Mouse (Mus musculus) intestine, embryonic 16.5 days (tissue): ENCODE measurements around the gene Rabepk. TPM values are rescaled to one million over a fixed set of nuclear protein-coding genes. Genes with fewer than 3 reads are reported as not detected.
"Not testable (repeated sequence)": the region's sequence is repeated elsewhere in the genome, so short reads cannot be mapped to it uniquely, and the experiment has no call there.

Source experiments
- ATAC-seq: fragments of 200-750 bp; cut with Nextera tagmentation; 2 replicates; pipeline ENCODE4 v1.8.0; 2017; ENCODE audit warnings: moderate TSS enrichment, moderate library complexity
- H3K27ac ChIP-seq: fragments of 300-500 bp; sonication (generic); 2 replicates; pipeline ENCODE4 v1.5.1; 2014; ENCODE audit warnings: mild to moderate bottlenecking, low read length
- H3K27me3 ChIP-seq: fragments of 300-500 bp; sonication (generic); replicated peaks from 2 replicates; pipeline ENCODE4 v1.6.1; 2014; ENCODE audit warnings: low read length, control low read depth, mixed read lengths; ENCODE audit not compliant: control insufficient read depth, insufficient read depth
- H3K36me3 ChIP-seq: fragments of 300-500 bp; sonication (generic); 2 replicates; pipeline ENCODE4 v1.6.1; 2014; ENCODE audit warnings: low read length, control low read depth; ENCODE audit not compliant: control insufficient read depth, insufficient read depth
- H3K4me1 ChIP-seq: fragments of 300-500 bp; sonication (generic); 2 replicates; pipeline ENCODE4 v1.6.1; 2014; ENCODE audit warnings: low read length, control low read depth, mixed read lengths; ENCODE audit not compliant: control insufficient read depth, insufficient read depth
- H3K4me2 ChIP-seq: fragments of 300-500 bp; sonication (generic); 2 replicates; pipeline ENCODE4 v1.6.1; 2014; ENCODE audit warnings: low read depth, low read length, control low read depth
- H3K4me3 ChIP-seq: fragments of 300-500 bp; sonication (generic); 2 replicates; pipeline ENCODE4 v1.5.1; 2014; ENCODE audit warnings: mild to moderate bottlenecking, low read length
- H3K9ac ChIP-seq: fragments of 300-500 bp; sonication (generic); 2 replicates; pipeline ENCODE4 v1.6.1; 2014; ENCODE audit warnings: low read depth, low read length
- H3K9me3 ChIP-seq: fragments of 300-500 bp; sonication (generic); 2 replicates; pipeline ENCODE4 v1.6.1; 2016; ENCODE audit warnings: low read length, control low read depth; ENCODE audit not compliant: control insufficient read depth
- WGBS: fragments of 180-500 bp; shearing (Covaris S2); extraction: QIAGEN DNeasy Blood & Tissue Kit; methylation state at CpG from one replicate; pipeline ENCODE4 v1.1.7; 2014; 5-methylcytosine and 5-hydroxymethylcytosine counted together
- polyA plus RNA-seq: library from polyadenylated mRNA; unstranded; fragments of >200 nt; fragmentation: Nextera tagmentation; extraction: Ambion mirVana; gene quantifications from 2 replicates; pipeline ENCODE4 v1.2.1, GENCODE M21; 2015

Gene Rabepk
- polyA plus RNA-seq, 1 experiment from 2014 or later: 47.0 TPM

GRCm38 (mm10) chr2:34828026-34828425 is 28.3 kb upstream of the Rabepk start:
- H3K4me1 ChIP-seq: peaks cover 10% of the 10 kb centered on the region; the same call in 1 of the 2 replicates
- peak; percentile 45 for ATAC-seq
- H3K36me3 ChIP-seq: no peaks in the 10 kb centered on the region
- H3K4me3 ChIP-seq: no peak overlapping the region
- no peak overlapping the region for H3K4me2 ChIP-seq
- H3K9ac ChIP-seq: no peak overlapping the region
- no peaks in the 10 kb centered on the region for H3K9me3 ChIP-seq
- WGBS: 71% methylated on average over 1 of the region's 1 CpGs
- H3K27me3 ChIP-seq: no peaks in the 10 kb centered on the region
- no peak overlapping the region for H3K27ac ChIP-seq

- no peak overlapping the region for H3K4me2 ChIP-seq
- H3K4me3 ChIP-seq: no peak overlapping the region
- 79% methylated on average over 4 of the region's 4 CpGs for WGBS
- no peak for ATAC-seq
- H3K27me3 ChIP-seq: no peaks in the 10 kb centered on the region
- 0 out of 2 replicates have a peak, but pooled peaks cover 2% of the 10 kb centered on the region for H3K36me3 ChIP-seq
- H3K4me1 ChIP-seq: peaks cover 10% of the 10 kb centered on the region; the same call in 1 of the 2 replicates
- H3K27ac ChIP-seq: no peak overlapping the region
- H3K9ac ChIP-seq: no peak overlapping the region
- no peaks in the 10 kb centered on the region for H3K9me3 ChIP-seq
Observed at GRCm38 (mm10) chr2:34827591-34827990, 27.9 kb upstream of the Rabepk start.

- Histone ChIP-seq H3K4me1 (peaks cover 10% of the 10 kb centered on the region; the same call in 1 of the 2 replicates), H3K9ac (peak overlapping the region; percentile 99), H3K36me3 (0 out of 2 replicates have a peak, but pooled peaks cover 4% of the 10 kb centered on the region), H3K27me3 (no peaks in the 10 kb centered on the region), H3K9me3 (no peaks in the 10 kb centered on the region), H3K4me2 (peak overlapping the region; percentile 86), H3K27ac (peak overlapping the region; percentile 87), H3K4me3 (peak overlapping the region; percentile 99)
- ATAC-seq: peak; percentile 54
- WGBS: 32% methylated on average over 20 of the region's 21 CpGs
Observed at GRCm38 (mm10) chr2:34826460-34827231, 26.9 kb upstream of the Rabepk start.

GRCm38 (mm10) chr2:34825827-34826459 is 26.2 kb upstream of the Rabepk start, which contains the start of gene Fbxw2:
Gene Fbxw2 (minus strand): TSS chr2:34826311.
- Histone ChIP-seq H3K36me3 (0 out of 2 replicates have a peak, but pooled peaks cover 4% of the 10 kb centered on the region), H3K4me1 (peaks cover 10% of the 10 kb centered on the region; the same call in 1 of the 2 replicates), H3K9ac (peak within 1 kb of the TSS; percentile 99), H3K27ac (peak within 1 kb of the TSS; percentile 87), H3K4me2 (peak within 1 kb of the TSS; percentile 86), H3K4me3 (peak within 1 kb of the TSS; percentile 99), H3K9me3 (no peaks in the 10 kb centered on the region), H3K27me3 (no peaks in the 10 kb centered on the region)
- under 1% methylated on average over 57 of the region's 57 CpGs for WGBS
- ATAC-seq: peak; percentile 98

GRCm38 (mm10) chr2:34818492-34818891 is 18.8 kb upstream of the Rabepk start:
- ATAC-seq: no peak

GRCm38 (mm10) chr2:34815893-34816292 is 16.2 kb upstream of the Rabepk start:
- not testable (repeated sequence) for H3K4me2 ChIP-seq, H3K4me1 ChIP-seq, H3K9me3 ChIP-seq, H3K27me3 ChIP-seq, ATAC-seq, H3K4me3 ChIP-seq, H3K27ac ChIP-seq, H3K9ac ChIP-seq
- WGBS: 98% methylated on average over 2 of the region's 2 CpGs
- peaks cover 10% of the 10 kb centered on the region; the same call in 1 of the 2 replicates for H3K36me3 ChIP-seq

More at GRCm38 (mm10) chr2:34818492-34818891, 18.8 kb upstream of the Rabepk start:
- Histone ChIP-seq H3K9me3 (no peaks in the 10 kb centered on the region), H3K27me3 (no peaks in the 10 kb centered on the region), H3K9ac (no peak overlapping the region), H3K27ac (no peak overlapping the region), H3K36me3 (0 out of 2 replicates have a peak, but pooled peaks cover 9% of the 10 kb centered on the region), H3K4me3 (no peak overlapping the region), H3K4me1 (no peaks in the 10 kb centered on the region), H3K4me2 (no peak overlapping the region)
- WGBS: 89% methylated on average over 2 of the region's 2 CpGs

GRCm38 (mm10) chr2:34812706-34813105 is 13.0 kb upstream of the Rabepk start:
- peaks cover 5% of the 10 kb centered on the region; the same call in 1 of the 2 replicates for H3K36me3 ChIP-seq
- ATAC-seq: no peak

GRCm38 (mm10) chr2:34810775-34811174 is 11.1 kb upstream of the Rabepk start:
- H3K4me1 ChIP-seq: no peaks in the 10 kb centered on the region; the same call in 1 of the 2 replicates
- H3K27ac ChIP-seq: no peak overlapping the region
- no peaks in the 10 kb centered on the region for H3K27me3 ChIP-seq
- peaks cover 5% of the 10 kb centered on the region; the same call in 1 of the 2 replicates for H3K36me3 ChIP-seq
- H3K9ac ChIP-seq: no peak overlapping the region
- H3K4me2 ChIP-seq: no peak overlapping the region
- H3K9me3 ChIP-seq: no peaks in the 10 kb centered on the region
- ATAC-seq: no peak
- H3K4me3 ChIP-seq: no peak overlapping the region
- WGBS: 95% methylated on average over 3 of the region's 3 CpGs

More at GRCm38 (mm10) chr2:34812706-34813105, 13.0 kb upstream of the Rabepk start:
- Histone ChIP-seq H3K27ac (no peak overlapping the region), H3K9me3 (no peaks in the 10 kb centered on the region), H3K27me3 (no peaks in the 10 kb centered on the region), H3K4me2 (no peak overlapping the region), H3K9ac (no peak overlapping the region), H3K4me1 (no peaks in the 10 kb centered on the region), H3K4me3 (no peak overlapping the region)
- WGBS: 86% methylated on average over 7 of the region's 7 CpGs

- Histone ChIP-seq H3K27ac (no peak overlapping the region), H3K4me2 (no peak overlapping the region), H3K9me3 (no peaks in the 10 kb centered on the region), H3K36me3 (peaks cover 8% of the 10 kb centered on the region; the same call in 1 of the 2 replicates), H3K4me3 (no peak overlapping the region), H3K9ac (no peak overlapping the region), H3K27me3 (no peaks in the 10 kb centered on the region), H3K4me1 (peaks cover 3% of the 10 kb centered on the region; the same call in 1 of the 2 replicates)
- WGBS: 95% methylated on average over 1 of the region's 1 CpGs
- ATAC-seq: no peak
Observed at GRCm38 (mm10) chr2:34809568-34809967, 9.9 kb upstream of the Rabepk start.
